Mouse (Mus musculus): Measurements from ENCODE around the gene Jup. TPM values are rescaled to one million over a fixed set of nuclear protein-coding genes. Genes with fewer than 3 reads are reported as not detected.
"Not testable (repeated sequence)": the region's sequence is repeated elsewhere in the genome, so short reads cannot be mapped to it uniquely, and the experiment has no call there.

The Jup gene
- polyA plus RNA-seq, 1 experiment from 2014 or later: 33.3 TPM

DNA sequence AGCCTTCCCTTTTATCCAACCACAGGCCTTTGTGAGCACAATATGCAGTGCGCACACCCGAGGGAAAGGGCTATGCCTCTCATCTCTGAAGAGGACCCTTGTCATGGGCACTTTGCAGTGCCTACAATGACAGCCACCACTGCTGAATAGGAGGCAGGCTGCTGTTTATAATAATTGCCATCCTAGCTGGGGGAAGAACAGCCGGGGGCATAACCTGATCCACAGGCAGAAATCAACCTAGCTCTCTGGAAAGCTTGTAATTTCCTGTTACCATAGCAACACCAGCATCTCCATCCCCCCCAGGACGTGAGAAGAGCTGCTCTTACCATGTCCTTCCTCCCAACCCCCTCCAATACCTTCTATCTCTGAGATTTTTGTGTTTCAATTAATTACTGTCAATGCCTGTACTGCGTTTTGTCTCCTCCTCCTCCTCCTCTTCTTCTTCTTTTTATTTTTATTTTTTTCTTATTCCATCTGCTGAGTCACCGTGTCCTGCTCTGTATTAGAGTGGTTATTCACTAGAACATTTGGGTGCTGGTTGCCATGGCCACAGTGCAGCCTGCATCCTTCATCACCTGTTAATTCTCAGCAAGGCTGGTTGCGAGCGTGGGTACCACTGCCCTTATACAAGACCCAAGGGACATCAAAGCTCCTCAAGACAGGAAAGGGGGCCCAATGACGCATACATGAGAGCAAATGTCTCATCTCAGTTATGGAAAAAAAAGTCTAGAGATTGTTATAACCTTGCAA, 64.6 kb downstream of the Jup start:
- DNase-seq (ENCODE audit: low spot score) (peak; percentile 90), ATAC-seq (peak; percentile 78)
- no peaks in the 10 kb centered on the region for H3K9me3 ChIP-seq (replicated peaks; ENCODE audit: control insufficient read depth, low read length)
- no peak overlapping the region for H3K9ac ChIP-seq (ENCODE audit: low read length)
- no peaks in the 10 kb centered on the region for H3K27me3 ChIP-seq (replicated peaks; ENCODE audit: control insufficient read depth, insufficient read depth, low read length)
- peaks cover 20% of the 10 kb centered on the region for H3K4me1 ChIP-seq (ENCODE audit: control insufficient read depth, insufficient read depth, low read length)
- H3K4me2 ChIP-seq (ENCODE audit: low read length): no peak overlapping the region
- H3K4me3 ChIP-seq (ENCODE audit: low read depth, low read length): no peak overlapping the region
- H3K27ac ChIP-seq (ENCODE audit: low read depth, low read length): peak overlapping the region; percentile 86
- 47% methylated on average over 9 of the region's 9 CpGs for WGBS
- H3K36me3 ChIP-seq (ENCODE audit: control insufficient read depth, insufficient read depth, low read length): no peaks in the 10 kb centered on the region

GRCm38 (mm10) chr11:100330816-100331375, 66.7 kb downstream of the Jup start:
- H3K9ac ChIP-seq (ENCODE audit: low read length): peak overlapping the region; percentile 7; the same call in 1 of the 2 replicates
- DNase-seq (ENCODE audit: low spot score); H3K4me3 ChIP-seq (ENCODE audit: low read depth, low read length); H3K27ac ChIP-seq (ENCODE audit: low read depth, low read length); H3K9me3 ChIP-seq (replicated peaks; ENCODE audit: control insufficient read depth, low read length); H3K36me3 ChIP-seq (ENCODE audit: control insufficient read depth, insufficient read depth, low read length); H3K4me2 ChIP-seq (ENCODE audit: low read length); ATAC-seq; H3K27me3 ChIP-seq (replicated peaks; ENCODE audit: control insufficient read depth, insufficient read depth, low read length): not testable (repeated sequence)
- 68% methylated on average over 8 of the region's 8 CpGs for WGBS
- H3K4me1 ChIP-seq (ENCODE audit: control insufficient read depth, insufficient read depth, low read length): peaks cover 19% of the 10 kb centered on the region

GRCm38 (mm10) chr11:100330235-100330634, 67.3 kb downstream of the Jup start:
- no peak overlapping the region for H3K4me3 ChIP-seq (ENCODE audit: low read depth, low read length)
- H3K9me3 ChIP-seq (replicated peaks; ENCODE audit: control insufficient read depth, low read length): no peaks in the 10 kb centered on the region
- H3K4me1 ChIP-seq (ENCODE audit: control insufficient read depth, insufficient read depth, low read length): peaks cover 16% of the 10 kb centered on the region
- peak overlapping the region; percentile 7; the same call in 1 of the 2 replicates for H3K9ac ChIP-seq (ENCODE audit: low read length)
- no peaks in the 10 kb centered on the region for H3K36me3 ChIP-seq (ENCODE audit: control insufficient read depth, insufficient read depth, low read length)
- no peak overlapping the region for H3K4me2 ChIP-seq (ENCODE audit: low read length)
- ATAC-seq: no peak
- DNase-seq (ENCODE audit: low spot score): peak; percentile 41
- H3K27ac ChIP-seq (ENCODE audit: low read depth, low read length): no peak overlapping the region; the same call in 1 of the 2 replicates
- WGBS: 44% methylated on average over 16 of the region's 16 CpGs
- H3K27me3 ChIP-seq (replicated peaks; ENCODE audit: control insufficient read depth, insufficient read depth, low read length): no peaks in the 10 kb centered on the region

GRCm38 (mm10) chr11:100327761-100328160, 69.8 kb downstream of the Jup start:
- 95% methylated on average over 6 of the region's 6 CpGs for WGBS
- DNase-seq (ENCODE audit: low spot score) (no peak), ATAC-seq (no peak)
- no peak overlapping the region for H3K4me2 ChIP-seq (ENCODE audit: low read length)
- no peak overlapping the region for H3K4me3 ChIP-seq (ENCODE audit: low read depth, low read length)
- H3K9ac ChIP-seq (ENCODE audit: low read length): no peak overlapping the region
- H3K4me1 ChIP-seq (ENCODE audit: control insufficient read depth, insufficient read depth, low read length): peaks cover 15% of the 10 kb centered on the region
- H3K36me3 ChIP-seq (ENCODE audit: control insufficient read depth, insufficient read depth, low read length): peaks cover 3% of the 10 kb centered on the region
- peak overlapping the region; percentile 46; the same call in 1 of the 2 replicates for H3K27ac ChIP-seq (ENCODE audit: low read depth, low read length)
- no peaks in the 10 kb centered on the region for H3K9me3 ChIP-seq (replicated peaks; ENCODE audit: control insufficient read depth, low read length)
- no peaks in the 10 kb centered on the region for H3K27me3 ChIP-seq (replicated peaks; ENCODE audit: control insufficient read depth, insufficient read depth, low read length)

GRCm38 (mm10) chr11:100327316-100327715, 70.2 kb downstream of the Jup start:
- no peaks in the 10 kb centered on the region for H3K27me3 ChIP-seq (replicated peaks; ENCODE audit: control insufficient read depth, insufficient read depth, low read length)
- DNase-seq (ENCODE audit: low spot score) (peak; percentile 58), ATAC-seq (no peak)
- H3K27ac ChIP-seq (ENCODE audit: low read depth, low read length): peak overlapping the region; percentile 46; the same call in 1 of the 2 replicates
- no peak overlapping the region for H3K9ac ChIP-seq (ENCODE audit: low read length)
- H3K36me3 ChIP-seq (ENCODE audit: control insufficient read depth, insufficient read depth, low read length): peaks cover 8% of the 10 kb centered on the region
- no peaks in the 10 kb centered on the region for H3K9me3 ChIP-seq (replicated peaks; ENCODE audit: control insufficient read depth, low read length)
- peaks cover 12% of the 10 kb centered on the region for H3K4me1 ChIP-seq (ENCODE audit: control insufficient read depth, insufficient read depth, low read length)
- 74% methylated on average over 11 of the region's 11 CpGs for WGBS
- H3K4me3 ChIP-seq (ENCODE audit: low read depth, low read length): no peak overlapping the region
- no peak overlapping the region for H3K4me2 ChIP-seq (ENCODE audit: low read length)

DNA sequence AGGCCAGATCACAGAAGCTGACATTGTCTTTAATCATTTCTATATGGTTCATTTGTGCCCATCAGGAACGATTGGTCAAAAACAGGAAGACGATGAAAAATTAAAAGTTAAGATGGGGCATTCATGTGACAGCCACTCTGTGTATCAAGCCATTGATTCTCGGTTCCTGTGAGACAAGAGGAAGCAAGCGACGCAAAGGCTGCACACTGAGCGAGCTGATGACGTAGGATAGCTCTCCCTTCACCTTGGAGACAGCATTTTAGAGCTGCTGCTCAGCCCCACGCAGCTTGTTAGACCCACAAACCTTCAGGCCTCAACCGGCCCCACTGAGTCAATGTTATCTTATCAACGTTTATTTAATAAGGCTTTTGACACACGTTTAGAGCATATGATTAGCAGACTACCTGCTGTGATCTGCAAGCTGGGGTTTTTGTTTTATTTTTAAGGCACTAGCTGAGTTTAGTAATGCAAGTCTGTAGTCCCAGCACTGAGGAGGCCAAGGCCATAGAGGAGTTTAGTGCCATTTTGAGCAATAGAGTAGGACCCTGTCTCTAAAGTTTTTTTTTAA, 72.4 kb downstream of the Jup start:
- Histone ChIP-seq H3K4me3 (ENCODE audit: low read depth, low read length) (no peak overlapping the region), H3K4me2 (ENCODE audit: low read length) (no peak overlapping the region), H3K27me3 (replicated peaks; ENCODE audit: control insufficient read depth, insufficient read depth, low read length) (no peaks in the 10 kb centered on the region), H3K27ac (ENCODE audit: low read depth, low read length) (no peak overlapping the region), H3K9me3 (replicated peaks; ENCODE audit: control insufficient read depth, low read length) (no peaks in the 10 kb centered on the region), H3K4me1 (ENCODE audit: control insufficient read depth, insufficient read depth, low read length) (peaks cover 4% of the 10 kb centered on the region), H3K9ac (ENCODE audit: low read length) (no peak overlapping the region), H3K36me3 (ENCODE audit: control insufficient read depth, insufficient read depth, low read length) (peaks cover 23% of the 10 kb centered on the region)
- ATAC-seq: no peak
- WGBS: 74% methylated on average over 11 of the region's 11 CpGs
- no peak for DNase-seq (ENCODE audit: low spot score)

GRCm38 (mm10) chr11:100323578-100323977, 74.0 kb downstream of the Jup start:
- Histone ChIP-seq H3K4me1 (ENCODE audit: control insufficient read depth, insufficient read depth, low read length) (0 out of 2 replicates have a peak, but pooled peaks cover 2% of the 10 kb centered on the region), H3K36me3 (ENCODE audit: control insufficient read depth, insufficient read depth, low read length) (peaks cover 23% of the 10 kb centered on the region), H3K4me3 (ENCODE audit: low read depth, low read length) (no peak overlapping the region), H3K27me3 (replicated peaks; ENCODE audit: control insufficient read depth, insufficient read depth, low read length) (no peaks in the 10 kb centered on the region), H3K4me2 (ENCODE audit: low read length) (no peak overlapping the region), H3K27ac (ENCODE audit: low read depth, low read length) (no peak overlapping the region), H3K9me3 (replicated peaks; ENCODE audit: control insufficient read depth, low read length) (no peaks in the 10 kb centered on the region), H3K9ac (ENCODE audit: low read length) (no peak overlapping the region)
- 16% methylated on average over 3 of the region's 3 CpGs for WGBS
- peak; percentile 80 for DNase-seq (ENCODE audit: low spot score)
- ATAC-seq: no peak

DNA sequence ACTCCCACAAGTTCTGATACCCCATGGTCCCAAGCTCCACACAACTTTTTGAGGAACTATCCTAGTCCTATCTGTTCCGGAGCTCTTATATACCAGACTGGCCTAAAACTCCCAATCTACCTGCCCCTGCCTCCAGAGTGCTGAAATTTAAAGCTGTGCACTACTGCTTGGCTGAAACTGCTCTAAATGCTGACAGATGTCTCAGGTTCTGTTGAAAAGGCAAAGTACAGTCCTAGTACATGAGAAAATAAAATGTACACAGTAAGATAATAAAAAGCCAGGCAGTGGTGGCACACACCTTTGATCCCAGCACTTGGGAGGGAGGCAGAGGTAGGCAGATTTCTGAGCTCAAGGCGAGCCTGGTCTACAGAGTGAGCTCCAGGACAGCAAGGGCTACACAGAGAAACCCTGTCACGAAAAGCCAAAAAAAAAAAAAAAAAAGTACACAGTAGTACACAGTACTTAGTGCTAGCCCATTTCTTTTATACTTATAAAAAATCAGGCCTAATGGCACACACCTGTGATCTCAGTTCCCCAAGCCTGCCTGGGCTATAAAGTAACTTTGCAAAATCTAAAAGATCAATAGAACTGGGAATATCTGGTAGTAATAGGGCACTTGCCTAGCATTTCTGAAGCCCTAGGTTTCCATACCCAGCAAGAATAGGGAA, 74.8 kb downstream of the Jup start:
- DNase-seq (ENCODE audit: low spot score): no peak
- Histone ChIP-seq H3K27me3 (replicated peaks; ENCODE audit: control insufficient read depth, insufficient read depth, low read length) (no peaks in the 10 kb centered on the region), H3K9me3 (replicated peaks; ENCODE audit: control insufficient read depth, low read length) (no peaks in the 10 kb centered on the region), H3K4me1 (ENCODE audit: control insufficient read depth, insufficient read depth, low read length) (0 out of 2 replicates have a peak, but pooled peaks cover 2% of the 10 kb centered on the region), H3K27ac (ENCODE audit: low read depth, low read length) (no peak overlapping the region), H3K9ac (ENCODE audit: low read length) (no peak overlapping the region), H3K4me3 (ENCODE audit: low read depth, low read length) (no peak overlapping the region), H3K36me3 (ENCODE audit: control insufficient read depth, insufficient read depth, low read length) (peaks cover 23% of the 10 kb centered on the region), H3K4me2 (ENCODE audit: low read length) (no peak overlapping the region)
- WGBS: 61% methylated on average over 3 of the region's 3 CpGs
- no peak for ATAC-seq

Measured in forebrain, embryonic 14.5 days (tissue).